Comparison of ENCODE assay signal across 27 mouse cellular contexts in genomic region chrX:101282813-101283212, GRCm38 (mm10). TPM values are rescaled to one million over a fixed set of nuclear protein-coding genes. Genes with fewer than 3 reads are reported as not detected.
"Had no signal": no experiment of that assay in that cellular context is flagged by ENCODE, and none has a peak within 500 bp of the region (broad histone marks: within the 10 kb centered on the region; RNA-seq: fewer than 3 reads in every experiment).

No protein-coding gene starts in this region.

- DNase-seq: heart, postnatal 10 days; heart, postnatal 14 days; heart, postnatal 36 days; heart, postnatal 4 days; kidney, adult 11 months; kidney, adult 18-20 months; kidney, adult 2 months; kidney, adult 8-10 months; kidney, adult 9 months; kidney, postnatal 10 days; kidney, postnatal 14 days; kidney, postnatal 25 days; kidney, postnatal 36 days; kidney, postnatal 4 days; layer of hippocampus, adult 9-11 months; layer of hippocampus, postnatal 36 days had no signal

RNA-seq across cellular contexts. Expression of gene Gm20489, which starts 14.0 kb away (rescaled TPM):
- total RNA-seq: heart, postnatal 10 days; heart, postnatal 14 days; heart, postnatal 25 days; heart, postnatal 36 days; heart, postnatal 4 days; hematopoietic stem cell, adult 5-6 weeks; hindbrain, postnatal 0 days; layer of hippocampus, adult 18-20 months; layer of hippocampus, adult 2 months; layer of hippocampus, postnatal 10 days; layer of hippocampus, postnatal 14 days; layer of hippocampus, postnatal 25 days; layer of hippocampus, postnatal 36 days; left cerebral cortex, adult 18-20 months; left cerebral cortex, adult 2 months had no signal

RNA-seq across cellular contexts. Expression of gene Nlgn3, which starts 16.2 kb away (rescaled TPM):
- total RNA-seq: hematopoietic stem cell, adult 5-6 weeks had no signal

RNA-seq across cellular contexts. Expression of gene Gm614, which starts 19.0 kb away (rescaled TPM):
- total RNA-seq: heart, postnatal 25 days; heart, postnatal 36 days; hematopoietic stem cell, adult 5-6 weeks; hindbrain, postnatal 0 days; layer of hippocampus, adult 18-20 months; layer of hippocampus, adult 2 months; layer of hippocampus, adult 8-10 months; layer of hippocampus, postnatal 10 days; layer of hippocampus, postnatal 14 days; layer of hippocampus, postnatal 25 days; layer of hippocampus, postnatal 36 days; left cerebral cortex, adult 18-20 months; left cerebral cortex, adult 2 months had no signal
